In genomic region chr13:114817751-114818360, GRCm38 (mm10) we compare ENCODE assay signal across 8 mouse cellular contexts. TPM values are rescaled to one million over a fixed set of nuclear protein-coding genes. Genes with fewer than 3 reads are reported as not detected.
DNase-seq lines count a peak whose midpoint lies in the region; ATAC-seq and TF ChIP-seq lines count a peak whose summit lies in the region.

Mocs2 (plus strand) TSS chr13:114818236.

- peak within 1 kb of the TSS; percentile 74 for H3K4me3 ChIP-seq in G1E (ENCODE audit: low read depth, low read length)
- H3K4me3 ChIP-seq in forebrain, postnatal 0 days (ENCODE audit: low read depth, low read length): peak within 1 kb of the TSS; percentile 66
- peak within 1 kb of the TSS; percentile 77 for H3K4me3 ChIP-seq in lung, embryonic 15.5 days

- peak within 1 kb of the TSS; percentile 53 for H3K9ac ChIP-seq in forebrain, postnatal 0 days
- H3K9ac ChIP-seq in lung, embryonic 15.5 days: peak within 1 kb of the TSS; percentile 57

- peak; percentile 71 for DNase-seq in G1E (ENCODE audit: low spot score)
- DNase-seq in cerebellum, adult 18-20 months: peak; percentile 93 to 95
- DNase-seq in forebrain, postnatal 0 days: peak; percentile 97
- peak; percentile 97 for DNase-seq in heart, postnatal 4 days
- DNase-seq in layer of hippocampus, adult 8-10 months (ENCODE audit: low spot score in 2 of 2): peak; percentile 81 to 88
- DNase-seq in ovary, adult 18-20 months (ENCODE audit: low spot score): peak; percentile 86
- DNase-seq in thymus, postnatal 0 days (ENCODE audit: low spot score): peak; percentile 97

- H3K27me3 ChIP-seq in G1E (ENCODE audit: insufficient read depth, low read length): peaks cover 5% of the 10 kb centered on the region; the same call in 1 of the 2 replicates
- H3K27me3 ChIP-seq in forebrain, postnatal 0 days (ENCODE audit: insufficient read depth, low read length): no peaks in the 10 kb centered on the region
- no peaks in the 10 kb centered on the region for H3K27me3 ChIP-seq in lung, embryonic 15.5 days

- no peak within 1 kb of the TSS for H3K27ac ChIP-seq in forebrain, postnatal 0 days (ENCODE audit: low read depth, low read length)
- H3K27ac ChIP-seq in lung, embryonic 15.5 days: no peak within 1 kb of the TSS

- H3K9me3 ChIP-seq in G1E (replicated peaks): no peaks in the 10 kb centered on the region
- H3K9me3 ChIP-seq in forebrain, postnatal 0 days (ENCODE audit: low read length): no peaks in the 10 kb centered on the region
- no peaks in the 10 kb centered on the region for H3K9me3 ChIP-seq in lung, embryonic 15.5 days

- H3K36me3 ChIP-seq in G1E (replicated peaks): peaks cover 22% of the 10 kb centered on the region
- no peaks in the 10 kb centered on the region for H3K36me3 ChIP-seq in forebrain, postnatal 0 days (ENCODE audit: insufficient read depth)
- H3K36me3 ChIP-seq in lung, embryonic 15.5 days: 0 out of 2 replicates have a peak, but pooled peaks cover under 1% of the 10 kb centered on the region

- no peak for TF ChIP-seq CTCF in G1E (IDR thresholded peaks at IDR 0.05; ENCODE audit: low read depth, low read length)
- peak; percentile 49 for TF ChIP-seq CTCF in forebrain, postnatal 0 days (IDR thresholded peaks at IDR 0.05; ENCODE audit: low read depth)

- H3K4me1 ChIP-seq in G1E (ENCODE audit: insufficient read depth, low read depth, low read length): peaks cover 13% of the 10 kb centered on the region
- H3K4me1 ChIP-seq in forebrain, postnatal 0 days (ENCODE audit: insufficient read depth): no peaks in the 10 kb centered on the region
- peaks cover 8% of the 10 kb centered on the region; the same call in 1 of the 2 replicates for H3K4me1 ChIP-seq in lung, embryonic 15.5 days

- peak within 1 kb of the TSS; percentile 81 for H3K4me2 ChIP-seq in forebrain, postnatal 0 days (ENCODE audit: low read depth)
- H3K4me2 ChIP-seq in lung, embryonic 15.5 days: peak within 1 kb of the TSS; percentile 66

- peak; percentile 91 for ATAC-seq in G1E (ENCODE audit: extremely low read depth, insufficient number of reproducible peaks, low FRiP score, poor library complexity, severe bottlenecking)
- ATAC-seq in forebrain, postnatal 0 days: peak; percentile 100
- peak; percentile 99 for ATAC-seq in lung, embryonic 15.5 days (ENCODE audit: borderline replicate concordance, extremely low read depth, low FRiP score, low TSS enrichment)

- WGBS in forebrain, postnatal 0 days: 1% methylated on average over 39 of the region's 39 CpGs
- WGBS in lung, embryonic 15.5 days: 1% methylated on average over 39 of the region's 39 CpGs

RNA-seq across cellular contexts. Expression of gene Mocs2, which starts in this region (rescaled TPM):
- total RNA-seq in G1E (2014; fragmentation: Nextera tagmentation) (13.8 and 18.3 TPM in 2 replicates), G1E (2017) (21.0 and 23.2 TPM in 2 replicates)
- polyA plus RNA-seq in G1E (2012): 0.57 and 0.94 TPM in 2 replicates
- total RNA-seq in forebrain, postnatal 0 days (2014; rRNA removed): 67.3 and 76.8 TPM in 2 replicates
- 115 and 125 TPM in 2 replicates for polyA plus RNA-seq in forebrain, postnatal 0 days (2015; fragmentation: Nextera tagmentation; extraction: Ambion mirVana)
- total RNA-seq in heart, postnatal 4 days (2021): 10 to 100 TPM; 59.2 to 60.9 TPM
- total RNA-seq in layer of hippocampus, adult 8-10 months (2022): 100 to 1,000 TPM in 1 of 4 experiments, 10 to 100 TPM in 3; 75.4 to 105 (median 93.1) TPM
- polyA plus RNA-seq in lung, embryonic 15.5 days (2015; fragmentation: Nextera tagmentation; extraction: Ambion mirVana): 79.4 and 83.0 TPM in 2 replicates
- 85.4 and 88.7 TPM in 2 replicates for polyA plus RNA-seq in thymus, postnatal 0 days (2015; fragmentation: Nextera tagmentation; extraction: Ambion mirVana)

Comparison
In these comparisons a context has a peak if more than half of its experiments do, and no peak if none do; other contexts are left out.
1. RNA of gene Mocs2 (polyA plus RNA-seq): 115 to 125 TPM in forebrain, postnatal 0 days, 85.4 to 88.7 TPM in thymus, postnatal 0 days and 79.4 to 83.0 TPM in lung, embryonic 15.5 days; 0.57 to 0.94 TPM in G1E; every median in the first group is over 10 times any median in the second.
2. Peak in every context shown above with its lines, with median percentiles within 50 percentile points of each other: ATAC-seq, DNase-seq and H3K4me3 ChIP-seq.